Mouse (Mus musculus): ENCODE data around the gene Yif1b. TPM values are rescaled to one million over a fixed set of nuclear protein-coding genes. Genes with fewer than 3 reads are reported as not detected.

Gene Yif1b
- total RNA-seq, 2 experiments from 2014 or later, result 42.0 to 47.4 TPM

Other genes starting within 250 kb of the Yif1b start
- gene Ryr1, start 113.2 kb upstream of the Yif1b start, total RNA-seq (2021), result 10 to 100 TPM; 13.9 to 17.7 TPM
- gene Rasgrp4, start 103.5 kb upstream of the Yif1b start, total RNA-seq (2021), result 1 to 10 TPM; 1.1 to 1.7 TPM
- 10 to 100 TPM; 30.0 to 32.1 TPM for gene Fam98c, start 82.1 kb upstream of the Yif1b start, total RNA-seq (2021)
- gene Ggn, start 68.1 kb upstream of the Yif1b start, total RNA-seq (2021), result under 1 TPM; 0.76 to 0.77 TPM
- 10 to 100 TPM; 45.3 to 51.0 TPM for gene Spred3, start 67.9 kb upstream of the Yif1b start, total RNA-seq (2021)
- 100 to 1,000 TPM; 136 to 154 TPM for gene Psmd8, start 57.6 kb upstream of the Yif1b start, total RNA-seq (2021)
- gene Catsperg1, start 24.3 kb upstream of the Yif1b start, total RNA-seq (2021), result 1 to 10 TPM; 1.7 to 1.9 TPM
- 1 to 10 TPM; 2.1 to 2.6 TPM for gene Kcnk6, start 5.8 kb upstream of the Yif1b start, total RNA-seq (2021)
- gene 2200002D01Rik, start 10.1 kb downstream of the Yif1b start, total RNA-seq (2021), result not detected
- gene Spint2, start 43.6 kb downstream of the Yif1b start, total RNA-seq (2021), result 10 to 100 TPM; 16.1 to 19.2 TPM
- 10 to 100 TPM; 25.9 to 26.0 TPM for gene Ppp1r14a, start 51.0 kb downstream of the Yif1b start, total RNA-seq (2021)
- 100 to 1,000 TPM; 108 to 109 TPM for gene Dpf1, start 65.6 kb downstream of the Yif1b start, total RNA-seq (2021)

Measured in layer of hippocampus, postnatal 36 days (tissue).